Mouse (Mus musculus): Measurements from ENCODE around the gene Pex13.

DNA sequence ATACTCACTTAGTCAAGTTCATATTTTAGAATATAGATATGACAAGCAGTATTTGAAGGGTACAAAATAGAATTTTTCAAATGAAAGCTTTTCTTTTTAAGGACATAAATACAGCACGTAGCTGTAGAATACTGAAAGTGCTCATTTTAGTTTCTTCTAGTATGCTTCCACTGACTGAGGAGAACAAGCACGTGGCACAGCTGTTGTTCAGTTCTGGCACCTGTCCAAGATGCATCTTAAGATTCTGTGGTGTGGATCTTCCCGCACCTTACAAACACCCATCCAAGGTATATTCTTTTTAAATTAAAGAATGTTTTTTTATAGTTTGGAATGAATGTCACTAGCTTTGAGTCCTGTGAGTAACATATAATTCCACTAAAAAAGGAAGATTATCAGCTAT lies 1.4 kb upstream of the Pex13 start:
- TF ChIP-seq CTCF (IDR thresholded peaks at IDR 0.05; ENCODE audit: control insufficient read depth, insufficient read depth, insufficient replicate concordance, low read depth, low read length) (no peak), POLR2A (IDR thresholded peaks at IDR 0.05; ENCODE audit: control insufficient read depth, low read depth, low read length) (no peak)

Measured in testis, adult 2 months (tissue).